Mouse (Mus musculus): ENCODE results near the gene Ptprk.

GRCm38 (mm10) chr10:28232273-28233167 is 157.9 kb downstream of the Ptprk start:
- no peak for TF ChIP-seq CTCF (IDR thresholded peaks at IDR 0.05; ENCODE audit: borderline replicate concordance, insufficient read depth, low read length)
- no peak for TF ChIP-seq POLR2A (IDR thresholded peaks at IDR 0.05; ENCODE audit: low read depth, low read length)

Data from embryonic fibroblast, embryonic 13.5 days (primary cell).